Mouse (Mus musculus): Measurements from ENCODE around the gene Fbxo6.
A peak's percentile ranks its signal among the peaks of the same experiment; 100 is the strongest.
"Not testable (repeated sequence)": the region's sequence is repeated elsewhere in the genome, so short reads cannot be mapped to it uniquely, and the experiment has no call there.

The Fbxo6 gene

GRCm38 (mm10) chr4:148121362-148121761 is 30.6 kb downstream of the Fbxo6 start:
- DNase-seq = peak; percentile 61

DNA sequence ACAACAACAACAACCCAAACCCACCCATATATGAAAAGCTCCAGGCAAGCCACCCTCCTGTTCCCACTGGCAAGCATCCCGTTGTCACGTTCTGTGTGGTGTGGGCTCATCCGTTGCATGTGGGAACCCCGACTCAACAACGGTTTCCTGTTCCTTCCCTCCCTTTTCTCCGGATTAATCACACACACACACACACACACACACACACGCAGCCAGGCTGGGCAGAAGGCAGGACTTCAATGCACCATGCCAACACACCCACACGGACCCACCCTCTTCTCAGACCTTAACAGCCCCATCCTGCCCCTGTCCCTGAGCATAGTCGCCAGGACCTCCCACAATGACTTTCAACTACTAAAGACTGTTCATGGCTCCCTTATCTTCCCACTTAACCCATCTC is 31.4 kb downstream of the Fbxo6 start:
- DNase-seq = no peak

GRCm38 (mm10) chr4:148119578-148119977 is 32.4 kb downstream of the Fbxo6 start:
- not testable (repeated sequence) for DNase-seq

GRCm38 (mm10) chr4:148117392-148117791 is 34.5 kb downstream of the Fbxo6 start:
- no peak for DNase-seq

- no peak for DNase-seq
These were observed 35.3 kb downstream of the Fbxo6 start for GRCm38 (mm10) chr4:148116657-148117056.

- no peak for DNase-seq
These were observed 36.5 kb downstream of the Fbxo6 start for GRCm38 (mm10) chr4:148115467-148115866.

GRCm38 (mm10) chr4:148114758-148115391 is 37.1 kb downstream of the Fbxo6 start:
- DNase-seq = peak; percentile 63

- no peak for DNase-seq
These were observed 39.4 kb downstream of the Fbxo6 start for GRCm38 (mm10) chr4:148112519-148112918.

- no peak for DNase-seq
These were observed 42.7 kb downstream of the Fbxo6 start for GRCm38 (mm10) chr4:148109215-148109614.

GRCm38 (mm10) chr4:148108565-148109100 is 43.3 kb downstream of the Fbxo6 start:
- no peak for DNase-seq

DNA sequence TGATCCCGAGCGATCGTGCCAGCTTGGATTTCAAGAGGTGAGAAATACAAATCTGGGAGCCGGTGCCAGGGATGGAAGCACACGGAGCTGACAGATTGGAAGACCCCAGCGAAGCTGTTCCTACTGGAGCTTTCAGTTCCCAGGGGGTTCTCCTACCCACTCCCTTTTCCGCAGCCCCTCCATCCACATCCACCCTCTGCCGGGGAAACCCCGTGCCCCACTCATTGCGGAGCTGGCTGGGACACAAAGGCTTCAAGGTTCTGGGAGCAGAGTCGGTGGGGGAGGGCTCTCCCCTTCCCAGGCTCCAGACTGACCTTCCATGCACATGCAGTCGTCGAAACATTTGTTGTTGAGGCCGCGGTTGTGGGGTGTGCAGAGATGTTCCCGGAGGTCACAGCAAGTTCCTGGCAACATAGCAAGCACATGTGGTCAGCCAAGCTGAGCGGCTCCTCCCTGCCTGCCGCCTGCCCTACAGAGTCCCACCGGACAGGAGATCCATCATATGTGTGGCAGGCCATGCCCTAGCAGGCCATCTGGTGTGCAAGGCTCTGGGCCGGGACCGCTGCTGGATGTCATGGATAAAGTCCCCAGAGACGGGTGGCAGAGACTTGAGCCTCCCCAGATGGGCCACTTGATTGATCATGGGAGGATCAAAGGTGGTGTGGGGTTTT is 44.2 kb downstream of the Fbxo6 start:
- peak; percentile 28 for DNase-seq

- no peak for DNase-seq
These were observed 47.8 kb downstream of the Fbxo6 start for GRCm38 (mm10) chr4:148104146-148104545.

DNA sequence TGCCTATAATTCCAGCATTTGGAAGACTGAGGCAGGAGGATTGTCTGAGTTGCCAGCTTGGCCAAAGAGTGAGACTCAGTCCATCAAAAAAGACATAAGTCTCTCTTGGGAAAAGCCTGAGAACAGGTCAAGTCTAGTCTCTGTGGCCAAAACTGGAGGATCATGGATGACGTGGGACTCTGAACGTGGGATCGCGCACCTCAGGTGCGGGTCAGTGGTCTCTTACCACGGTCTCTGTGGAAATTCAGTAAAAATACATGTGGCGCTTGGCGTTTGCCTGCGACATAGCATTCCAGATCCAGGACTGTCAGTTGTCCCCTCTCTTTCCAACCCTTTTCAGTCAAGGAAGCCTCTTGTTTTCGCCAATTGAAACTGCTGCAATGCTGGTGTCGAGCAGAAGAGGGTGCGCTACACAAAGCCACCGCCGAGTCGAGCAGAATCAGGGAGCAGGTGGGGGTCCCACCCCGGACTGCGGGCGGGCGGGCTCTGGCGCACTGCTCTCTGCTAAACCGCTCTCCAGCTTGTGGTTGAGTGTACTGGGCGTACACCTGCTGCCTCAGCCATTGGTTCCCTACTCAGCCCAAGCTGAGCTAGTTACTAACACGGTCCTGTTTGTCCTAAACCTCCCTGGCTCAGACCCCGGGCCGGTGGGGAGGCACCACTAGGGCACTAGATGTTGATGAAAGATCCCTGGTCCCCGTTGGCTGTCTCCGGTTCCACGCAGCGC is 50.0 kb downstream of the Fbxo6 start:
- peak; percentile 52 for DNase-seq

GRCm38 (mm10) chr4:148098666-148099065 is 53.3 kb downstream of the Fbxo6 start:
- no peak for DNase-seq

DNA sequence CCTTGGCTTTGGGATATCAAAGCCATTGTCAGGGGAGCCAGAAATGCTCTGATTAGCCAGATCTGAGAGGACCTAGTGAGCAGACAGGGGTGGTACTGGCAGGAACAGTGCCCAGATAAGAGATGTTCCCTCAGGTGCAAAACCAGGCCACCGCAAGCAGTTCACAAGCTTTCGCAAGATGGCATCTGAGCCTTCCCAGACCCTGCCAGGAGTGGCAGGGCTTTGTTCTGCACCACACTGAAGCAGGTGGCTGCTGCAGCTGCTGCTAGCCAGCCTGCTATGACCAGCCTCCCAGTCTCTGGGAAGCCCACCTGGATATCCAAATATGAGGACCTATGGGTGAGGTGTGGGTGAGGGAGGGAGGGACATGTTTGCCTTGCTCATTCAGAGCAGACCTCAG is 54.0 kb downstream of the Fbxo6 start:
- no peak for DNase-seq

Data from layer of hippocampus, adult 9-11 months (tissue).